Mouse (Mus musculus) brain, embryonic 14.5 days (tissue): Measurements from ENCODE around the gene Nynrin. TPM values are rescaled to one million over a fixed set of nuclear protein-coding genes. Genes with fewer than 3 reads are reported as not detected.

Experiments used
- DNase-seq: peaks from one replicate; pipeline ENCODE4 v3.0.0-alpha.2; 2011; ENCODE audit warnings: low read depth
- CTCF ChIP-seq: fragments of 200-500 bp; IDR thresholded peaks from 2 replicates; pipeline ENCODE4 v1.5.1; 2012; ENCODE audit warnings: inconsistent platforms, mild to moderate bottlenecking, moderate library complexity, borderline replicate concordance; ENCODE audit not compliant: insufficient read depth, insufficient read length; ENCODE audit errors: extremely low read depth
- POLR2A ChIP-seq: fragments of 200-500 bp; IDR thresholded peaks from 2 replicates; pipeline ENCODE4 v1.6.1; 2012; ENCODE audit warnings: mild to moderate bottlenecking, inconsistent platforms, borderline replicate concordance; ENCODE audit not compliant: poor library complexity, insufficient read depth, insufficient read length, severe bottlenecking; ENCODE audit errors: extremely low read depth
- polyA plus RNA-seq: library from polyadenylated mRNA; depleted of rRNA; stranded (reverse); fragments of >200 nt; gene quantifications from 2 replicates; pipeline ENCODE4 v1.2.3, GENCODE M21; 2012

The Nynrin gene
- polyA plus RNA-seq, 1 experiment = 24.1 TPM

- DNase-seq = peak; percentile 48
- TF ChIP-seq POLR2A = no peak
- no peak for TF ChIP-seq CTCF
Observed at GRCm38 (mm10) chr14:55826551-55827340, 27.1 kb upstream of the Nynrin start.

- no peak for DNase-seq
- TF ChIP-seq POLR2A = no peak
- no peak for TF ChIP-seq CTCF
Observed at GRCm38 (mm10) chr14:55828716-55829263, 25.0 kb upstream of the Nynrin start.

GRCm38 (mm10) chr14:55829854-55830253 lies 24.0 kb upstream of the Nynrin start:
- DNase-seq = no peak
- TF ChIP-seq CTCF (no peak), POLR2A (no peak)

GRCm38 (mm10) chr14:55830331-55830730 lies 23.5 kb upstream of the Nynrin start:
- no peak for TF ChIP-seq POLR2A
- TF ChIP-seq CTCF = no peak
- no peak for DNase-seq

GRCm38 (mm10) chr14:55833126-55833525 lies 20.7 kb upstream of the Nynrin start:
- no peak for DNase-seq
- no peak for TF ChIP-seq CTCF

- TF ChIP-seq POLR2A = no peak
- TF ChIP-seq CTCF = no peak
- no peak for DNase-seq
Observed at GRCm38 (mm10) chr14:55834808-55835533, 18.8 kb upstream of the Nynrin start.

GRCm38 (mm10) chr14:55838312-55838711 lies 15.5 kb upstream of the Nynrin start:
- DNase-seq = no peak
- no peak for TF ChIP-seq CTCF
- TF ChIP-seq POLR2A = no peak

- TF ChIP-seq CTCF (0 out of 2 replicates have a peak, but pooled peaks have one; percentile 6), POLR2A (no peak)
- no peak for DNase-seq
Observed at GRCm38 (mm10) chr14:55838740-55839139, 15.1 kb upstream of the Nynrin start.

- no peak for DNase-seq
- TF ChIP-seq CTCF (no peak), POLR2A (no peak)
Observed at GRCm38 (mm10) chr14:55840853-55841366, 12.9 kb upstream of the Nynrin start.

GRCm38 (mm10) chr14:55842794-55843193 lies 11.0 kb upstream of the Nynrin start:
- no peak for TF ChIP-seq CTCF
- TF ChIP-seq POLR2A = no peak
- no peak for DNase-seq

GRCm38 (mm10) chr14:55845506-55846294 lies 8.1 kb upstream of the Nynrin start:
- DNase-seq = no peak
- no peak for TF ChIP-seq POLR2A
- TF ChIP-seq CTCF = no peak
